Mouse (Mus musculus): ENCODE measurements around the gene Rnf207. TPM values are rescaled to one million over a fixed set of nuclear protein-coding genes. Genes with fewer than 3 reads are reported as not detected.

Rnf207 gene
- total RNA-seq, 1 experiment from 2014 or later = 0.35 TPM

- no peak for ATAC-seq (replicated peaks in 1 of 2; ENCODE audit: insufficient read depth in 1 of 2, low FRiP score in 2 of 2, low TSS enrichment in 1 of 2, low read depth in 1 of 2, poor library complexity in 2 of 2, severe bottlenecking in 2 of 2)
Observed at GRCm38 (mm10) chr4:152338419-152339292, 19.9 kb upstream of the Rnf207 start, which contains the start of gene Chd5. Gene Chd5 (plus strand): TSS chr4:152338651.

- ATAC-seq (replicated peaks in 1 of 2; ENCODE audit: insufficient read depth in 1 of 2, low FRiP score in 2 of 2, low TSS enrichment in 1 of 2, low read depth in 1 of 2, poor library complexity in 2 of 2, severe bottlenecking in 2 of 2) = no peak
Observed at GRCm38 (mm10) chr4:152337772-152338171, 19.0 kb upstream of the Rnf207 start.

DNA sequence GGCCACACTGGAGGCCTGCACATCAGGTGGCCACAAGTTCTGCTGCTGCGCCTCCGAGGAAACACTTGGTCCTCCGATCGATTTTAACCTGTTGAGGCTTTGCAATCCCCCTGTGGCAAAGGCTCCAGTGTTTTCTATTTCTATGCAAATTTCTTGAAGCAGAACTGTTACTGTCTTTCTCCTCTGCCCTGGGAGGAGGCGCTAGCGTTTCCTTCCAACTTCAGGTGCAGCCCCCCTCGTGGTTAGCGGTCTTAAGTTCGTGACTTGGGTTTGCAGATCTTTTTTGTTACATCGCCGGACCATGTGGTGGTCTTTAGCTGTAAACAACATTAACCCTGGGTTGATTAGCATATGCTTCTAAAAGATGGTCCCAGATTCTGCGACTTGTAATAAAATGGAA is 14.8 kb upstream of the Rnf207 start:
- ATAC-seq (replicated peaks in 1 of 2; ENCODE audit: insufficient read depth in 1 of 2, low FRiP score in 2 of 2, low TSS enrichment in 1 of 2, low read depth in 1 of 2, poor library complexity in 2 of 2, severe bottlenecking in 2 of 2) = no peak

GRCm38 (mm10) chr4:152332952-152333351 is 14.2 kb upstream of the Rnf207 start:
- ATAC-seq (replicated peaks in 1 of 2; ENCODE audit: insufficient read depth in 1 of 2, low FRiP score in 2 of 2, low TSS enrichment in 1 of 2, low read depth in 1 of 2, poor library complexity in 2 of 2, severe bottlenecking in 2 of 2) = peak; percentile 88

DNA sequence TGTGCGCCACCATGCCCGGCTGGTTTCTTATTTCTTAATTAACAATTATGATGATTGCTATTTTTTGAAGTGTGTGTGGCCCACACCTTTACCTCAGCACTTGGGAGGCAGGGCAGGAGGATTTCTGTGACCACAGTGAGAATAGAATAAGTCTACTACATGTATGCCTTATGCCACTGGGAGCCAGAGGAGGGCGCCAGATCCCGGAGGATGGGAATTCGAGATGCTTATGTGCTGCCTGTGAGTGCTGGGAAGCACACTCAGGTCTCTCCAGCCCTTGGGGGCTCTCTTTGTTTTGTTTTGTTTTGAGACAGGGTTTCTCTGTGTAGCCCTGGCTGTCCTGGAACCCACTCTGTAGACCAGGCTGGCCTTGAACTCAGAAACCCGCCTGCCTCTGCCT is 9.9 kb upstream of the Rnf207 start:
- ATAC-seq (replicated peaks in 1 of 2; ENCODE audit: insufficient read depth in 1 of 2, low FRiP score in 2 of 2, low TSS enrichment in 1 of 2, low read depth in 1 of 2, poor library complexity in 2 of 2, severe bottlenecking in 2 of 2) = no peak

DNA sequence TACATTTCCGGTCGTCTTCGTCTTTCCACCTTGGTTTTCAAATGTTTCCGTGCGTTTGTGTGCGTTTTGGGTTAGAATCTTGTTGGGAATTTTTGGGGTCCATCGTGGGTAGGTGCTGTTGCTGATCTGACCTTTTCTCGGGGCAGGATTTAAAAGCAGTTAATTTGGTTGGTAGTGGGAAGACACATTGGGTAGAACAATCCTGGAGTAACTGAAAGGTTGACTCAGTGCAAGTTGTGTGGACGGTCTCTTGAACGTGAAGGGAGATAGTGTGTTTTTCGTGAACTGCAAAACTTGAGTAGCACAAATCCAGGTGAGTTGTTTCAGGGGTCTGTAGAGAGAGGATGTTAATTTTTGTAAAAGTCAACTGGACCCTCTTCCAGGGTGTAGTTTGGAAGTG is 7.8 kb upstream of the Rnf207 start:
- ATAC-seq (replicated peaks in 1 of 2; ENCODE audit: insufficient read depth in 1 of 2, low FRiP score in 2 of 2, low TSS enrichment in 1 of 2, low read depth in 1 of 2, poor library complexity in 2 of 2, severe bottlenecking in 2 of 2) = no peak

- ATAC-seq (replicated peaks in 1 of 2; ENCODE audit: insufficient read depth in 1 of 2, low FRiP score in 2 of 2, low TSS enrichment in 1 of 2, low read depth in 1 of 2, poor library complexity in 2 of 2, severe bottlenecking in 2 of 2) = peak; percentile 97
Observed at GRCm38 (mm10) chr4:152325574-152326411, 7.0 kb upstream of the Rnf207 start, which contains the start of gene Rpl22. Gene Rpl22 (plus strand): TSS chr4:152325742.

- ATAC-seq (replicated peaks in 1 of 2; ENCODE audit: insufficient read depth in 1 of 2, low FRiP score in 2 of 2, low TSS enrichment in 1 of 2, low read depth in 1 of 2, poor library complexity in 2 of 2, severe bottlenecking in 2 of 2) = peak in 1 of 2 experiments; percentile 2; a peak in 1 of 4 replicates
Observed at GRCm38 (mm10) chr4:152324641-152325562, 6.1 kb upstream of the Rnf207 start.

GRCm38 (mm10) chr4:152321464-152321863 is 2.7 kb upstream of the Rnf207 start:
- no peak for ATAC-seq (replicated peaks in 1 of 2; ENCODE audit: insufficient read depth in 1 of 2, low FRiP score in 2 of 2, low TSS enrichment in 1 of 2, low read depth in 1 of 2, poor library complexity in 2 of 2, severe bottlenecking in 2 of 2)

DNA sequence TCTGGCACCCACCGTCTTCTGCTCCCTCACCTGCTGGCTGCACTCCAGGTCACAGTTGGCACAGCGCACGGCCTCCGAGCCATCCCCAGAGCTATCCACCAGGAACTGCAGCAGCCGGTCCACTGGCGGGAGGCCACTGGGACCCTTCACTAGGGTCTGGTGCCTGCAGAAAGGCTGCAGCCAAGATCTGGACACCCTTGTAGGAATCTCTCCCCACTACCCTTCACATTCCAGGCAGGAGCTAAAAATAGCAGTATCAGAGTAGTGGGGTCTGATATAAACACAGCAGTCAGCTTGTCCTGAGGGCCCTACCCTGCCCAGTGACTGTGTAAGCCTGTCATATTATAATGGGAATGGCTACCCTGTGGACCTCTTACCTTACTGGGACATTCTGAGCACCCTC is 1.2 kb downstream of the Rnf207 start:
- no peak for ATAC-seq (replicated peaks in 1 of 2; ENCODE audit: insufficient read depth in 1 of 2, low FRiP score in 2 of 2, low TSS enrichment in 1 of 2, low read depth in 1 of 2, poor library complexity in 2 of 2, severe bottlenecking in 2 of 2)

GRCm38 (mm10) chr4:152315498-152316213 is 3.1 kb downstream of the Rnf207 start:
- ATAC-seq (replicated peaks in 1 of 2; ENCODE audit: insufficient read depth in 1 of 2, low FRiP score in 2 of 2, low TSS enrichment in 1 of 2, low read depth in 1 of 2, poor library complexity in 2 of 2, severe bottlenecking in 2 of 2) = peak in 1 of 2 experiments; percentile 49; a peak in 3 of 4 replicates

DNA sequence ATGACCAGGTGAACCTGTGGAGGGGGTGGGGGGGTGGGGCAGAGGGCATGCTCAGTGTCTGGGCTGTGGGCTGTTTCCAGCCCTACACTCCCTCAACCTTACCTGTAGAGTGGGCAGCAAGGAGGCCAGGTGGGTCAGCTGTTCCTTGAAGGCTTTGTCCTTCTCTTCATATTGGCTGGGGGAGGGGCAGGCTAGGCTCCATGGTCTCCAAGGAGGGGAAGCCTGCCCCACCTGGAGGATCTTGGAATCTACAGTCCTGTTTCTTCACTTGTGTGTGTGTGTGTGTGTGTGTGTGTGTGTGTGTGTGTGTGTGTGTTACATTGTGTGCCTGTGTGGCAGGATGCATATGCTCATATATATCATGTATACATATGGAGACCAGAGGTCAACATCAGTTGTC is 4.9 kb downstream of the Rnf207 start:
- no peak for ATAC-seq (replicated peaks in 1 of 2; ENCODE audit: insufficient read depth in 1 of 2, low FRiP score in 2 of 2, low TSS enrichment in 1 of 2, low read depth in 1 of 2, poor library complexity in 2 of 2, severe bottlenecking in 2 of 2)

- ATAC-seq (replicated peaks in 1 of 2; ENCODE audit: insufficient read depth in 1 of 2, low FRiP score in 2 of 2, low TSS enrichment in 1 of 2, low read depth in 1 of 2, poor library complexity in 2 of 2, severe bottlenecking in 2 of 2) = peak; percentile 0 to 33; a peak in 2 of 4 replicates
Observed at GRCm38 (mm10) chr4:152313211-152313632, 5.6 kb downstream of the Rnf207 start.

GRCm38 (mm10) chr4:152312186-152312585 is 6.6 kb downstream of the Rnf207 start:
- ATAC-seq (replicated peaks in 1 of 2; ENCODE audit: insufficient read depth in 1 of 2, low FRiP score in 2 of 2, low TSS enrichment in 1 of 2, low read depth in 1 of 2, poor library complexity in 2 of 2, severe bottlenecking in 2 of 2) = no peak

- ATAC-seq (replicated peaks in 1 of 2; ENCODE audit: insufficient read depth in 1 of 2, low FRiP score in 2 of 2, low TSS enrichment in 1 of 2, low read depth in 1 of 2, poor library complexity in 2 of 2, severe bottlenecking in 2 of 2) = no peak
Observed at GRCm38 (mm10) chr4:152307542-152307941, 11.3 kb downstream of the Rnf207 start.

DNA sequence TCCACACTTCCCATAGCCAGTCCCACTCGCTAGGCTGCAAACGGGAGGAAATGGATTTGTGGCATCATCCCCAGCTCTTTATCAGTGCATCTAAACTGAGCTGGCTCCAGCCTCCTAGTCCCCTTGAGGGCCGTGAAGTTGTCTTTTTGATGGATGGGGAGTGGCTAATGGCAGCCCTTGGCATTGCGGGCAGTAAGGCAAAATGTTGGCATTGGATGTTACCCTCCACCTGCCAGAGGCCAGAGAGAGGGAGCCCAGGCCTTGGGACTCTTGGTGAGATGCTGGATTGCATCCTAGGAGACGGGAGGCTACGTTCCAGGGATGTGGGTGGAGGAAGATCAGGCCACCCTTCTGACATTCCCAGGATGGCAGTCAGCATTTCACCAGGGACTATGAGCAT is 12.8 kb downstream of the Rnf207 start:
- no peak for ATAC-seq (replicated peaks in 1 of 2; ENCODE audit: insufficient read depth in 1 of 2, low FRiP score in 2 of 2, low TSS enrichment in 1 of 2, low read depth in 1 of 2, poor library complexity in 2 of 2, severe bottlenecking in 2 of 2)
